Mouse (Mus musculus) midbrain, embryonic 16.5 days (tissue): ENCODE results near the gene 4930512M02Rik. TPM values are rescaled to one million over a fixed set of nuclear protein-coding genes. Genes with fewer than 3 reads are reported as not detected.

Source experiments
- ATAC-seq: fragments of 200-750 bp; cut with Nextera tagmentation; 2 replicates; pipeline ENCODE4 v1.8.0; 2017; ENCODE audit warnings: moderate TSS enrichment
- H3K27ac ChIP-seq: fragments of 300-500 bp; sonication (generic); 2 replicates; pipeline ENCODE4 v1.5.1; 2014; ENCODE audit warnings: mild to moderate bottlenecking, low read length, mixed read lengths
- H3K27me3 ChIP-seq: fragments of 300-500 bp; sonication (generic); 2 replicates; pipeline ENCODE4 v1.6.1; 2014; ENCODE audit warnings: low read depth, low read length, mixed read lengths; ENCODE audit not compliant: control insufficient read depth, insufficient read depth
- H3K36me3 ChIP-seq: fragments of 300-500 bp; sonication (generic); 2 replicates; pipeline ENCODE4 v1.6.1; 2014; ENCODE audit warnings: mild to moderate bottlenecking, low read length, moderate library complexity, mixed read lengths; ENCODE audit not compliant: control insufficient read depth, insufficient read depth
- H3K4me1 ChIP-seq: fragments of 300-500 bp; sonication (generic); 2 replicates; pipeline ENCODE4 v1.6.1; 2014; ENCODE audit warnings: mild to moderate bottlenecking, low read length, mixed read lengths; ENCODE audit not compliant: control insufficient read depth, insufficient read depth
- H3K4me2 ChIP-seq: fragments of 300-500 bp; sonication (generic); 2 replicates; pipeline ENCODE4 v1.6.1; 2014; ENCODE audit warnings: mild to moderate bottlenecking, low read length, mixed read lengths
- H3K4me3 ChIP-seq: fragments of 300-500 bp; sonication (generic); 2 replicates; pipeline ENCODE4 v1.5.1; 2014; ENCODE audit warnings: low read depth, mild to moderate bottlenecking, low read length, moderate library complexity, mixed read lengths
- H3K9ac ChIP-seq: fragments of 300-500 bp; sonication (generic); 2 replicates; pipeline ENCODE4 v1.6.1; 2014; ENCODE audit warnings: low read depth, low read length, mixed read lengths
- H3K9me3 ChIP-seq: fragments of 300-500 bp; sonication (generic); replicated peaks from 2 replicates; pipeline ENCODE4 v1.6.1; 2014; ENCODE audit warnings: mild to moderate bottlenecking, low read length, mixed read lengths; ENCODE audit not compliant: control insufficient read depth, poor library complexity, severe bottlenecking
- WGBS: fragments of 180-500 bp; shearing (Covaris S2); extraction: QIAGEN DNeasy Blood & Tissue Kit; methylation state at CpG from one replicate; pipeline ENCODE4 v1.1.7; 2014; 5-methylcytosine and 5-hydroxymethylcytosine counted together
- polyA plus RNA-seq: library from polyadenylated mRNA; unstranded; fragments of >200 nt; fragmentation: Nextera tagmentation; extraction: Ambion mirVana; gene quantifications from 2 replicates; pipeline ENCODE4 v1.2.1, GENCODE M21; 2015

Gene 4930512M02Rik
- polyA plus RNA-seq, 1 experiment from 2014 or later, result not detected

GRCm38 (mm10) chr11:11657634-11658033 is 30.0 kb upstream of the 4930512M02Rik start:
- 96% methylated on average over 4 of the region's 4 CpGs for WGBS
- H3K4me1 ChIP-seq, result no peaks in the 10 kb centered on the region
- no peak overlapping the region for H3K4me2 ChIP-seq

GRCm38 (mm10) chr11:11656995-11657530 is 29.4 kb upstream of the 4930512M02Rik start:
- Histone ChIP-seq H3K4me3 (no peak overlapping the region), H3K27me3 (no peaks in the 10 kb centered on the region), H3K4me2 (no peak overlapping the region), H3K36me3 (no peaks in the 10 kb centered on the region), H3K4me1 (no peaks in the 10 kb centered on the region), H3K9ac (no peak overlapping the region), H3K9me3 (no peaks in the 10 kb centered on the region), H3K27ac (no peak overlapping the region)
- 77% methylated on average over 5 of the region's 5 CpGs for WGBS
- ATAC-seq, result no peak

More at GRCm38 (mm10) chr11:11657634-11658033, 30.0 kb upstream of the 4930512M02Rik start:
- no peaks in the 10 kb centered on the region for H3K9me3 ChIP-seq
- H3K4me3 ChIP-seq, result no peak overlapping the region
- no peak for ATAC-seq
- no peaks in the 10 kb centered on the region for H3K36me3 ChIP-seq
- no peaks in the 10 kb centered on the region for H3K27me3 ChIP-seq
- H3K9ac ChIP-seq, result no peak overlapping the region
- no peak overlapping the region for H3K27ac ChIP-seq

- no peak for ATAC-seq
- Histone ChIP-seq H3K4me2 (no peak overlapping the region), H3K27me3 (no peaks in the 10 kb centered on the region), H3K9me3 (no peaks in the 10 kb centered on the region), H3K27ac (no peak overlapping the region), H3K4me3 (no peak overlapping the region), H3K4me1 (no peaks in the 10 kb centered on the region), H3K9ac (no peak overlapping the region), H3K36me3 (no peaks in the 10 kb centered on the region)
- WGBS, result 83% methylated on average over 3 of the region's 3 CpGs
Measured at GRCm38 (mm10) chr11:11656388-11656787, 28.8 kb upstream of the 4930512M02Rik start.

- Histone ChIP-seq H3K27ac (no peak overlapping the region), H3K9ac (no peak overlapping the region), H3K36me3 (no peaks in the 10 kb centered on the region), H3K9me3 (no peaks in the 10 kb centered on the region), H3K4me3 (no peak overlapping the region), H3K4me1 (no peaks in the 10 kb centered on the region), H3K27me3 (no peaks in the 10 kb centered on the region), H3K4me2 (no peak overlapping the region)
- no peak for ATAC-seq
Measured at GRCm38 (mm10) chr11:11644303-11644702, 16.7 kb upstream of the 4930512M02Rik start.

- Histone ChIP-seq H3K4me1 (no peaks in the 10 kb centered on the region), H3K36me3 (no peaks in the 10 kb centered on the region), H3K9ac (no peak overlapping the region), H3K27ac (no peak overlapping the region), H3K9me3 (no peaks in the 10 kb centered on the region), H3K4me3 (no peak overlapping the region), H3K4me2 (no peak overlapping the region), H3K27me3 (no peaks in the 10 kb centered on the region)
- WGBS, result 67% methylated on average over 4 of the region's 4 CpGs
- no peak for ATAC-seq
Measured at GRCm38 (mm10) chr11:11624073-11624705, 3.4 kb downstream of the 4930512M02Rik start.

- H3K4me1 ChIP-seq, result no peaks in the 10 kb centered on the region
- WGBS, result 84% methylated on average over 2 of the region's 2 CpGs
- H3K27ac ChIP-seq, result no peak overlapping the region
Measured at GRCm38 (mm10) chr11:11609243-11609642, 18.4 kb downstream of the 4930512M02Rik start.

GRCm38 (mm10) chr11:11587327-11587726 is 40.3 kb downstream of the 4930512M02Rik start:
- H3K9ac ChIP-seq, result no peak overlapping the region
- H3K27ac ChIP-seq, result no peak overlapping the region
- ATAC-seq, result no peak
- no peaks in the 10 kb centered on the region for H3K9me3 ChIP-seq
- no peak overlapping the region for H3K4me2 ChIP-seq
- no peaks in the 10 kb centered on the region for H3K36me3 ChIP-seq
- H3K4me1 ChIP-seq, result no peaks in the 10 kb centered on the region
- H3K4me3 ChIP-seq, result no peak overlapping the region
- 78% methylated on average over 2 of the region's 2 CpGs for WGBS
- no peaks in the 10 kb centered on the region for H3K27me3 ChIP-seq

More at GRCm38 (mm10) chr11:11609243-11609642, 18.4 kb downstream of the 4930512M02Rik start:
- Histone ChIP-seq H3K27me3 (no peaks in the 10 kb centered on the region), H3K9ac (no peak overlapping the region), H3K9me3 (peaks cover 9% of the 10 kb centered on the region; the same call in 1 of the 2 replicates), H3K4me3 (no peak overlapping the region), H3K36me3 (no peaks in the 10 kb centered on the region), H3K4me2 (no peak overlapping the region)
- no peak for ATAC-seq

GRCm38 (mm10) chr11:11586423-11586822 is 41.2 kb downstream of the 4930512M02Rik start:
- no peak for ATAC-seq
- WGBS, result 94% methylated on average over 1 of the region's 1 CpGs
- no peak overlapping the region for H3K27ac ChIP-seq
- H3K9me3 ChIP-seq, result no peaks in the 10 kb centered on the region
- H3K4me3 ChIP-seq, result no peak overlapping the region
- no peak overlapping the region for H3K9ac ChIP-seq
- no peaks in the 10 kb centered on the region for H3K36me3 ChIP-seq
- no peaks in the 10 kb centered on the region for H3K4me1 ChIP-seq
- no peaks in the 10 kb centered on the region for H3K27me3 ChIP-seq
- H3K4me2 ChIP-seq, result no peak overlapping the region

- WGBS, result 66% methylated on average over 6 of the region's 6 CpGs
- no peak overlapping the region for H3K27ac ChIP-seq
- no peaks in the 10 kb centered on the region for H3K4me1 ChIP-seq
- no peak overlapping the region for H3K4me2 ChIP-seq
- H3K9me3 ChIP-seq, result no peaks in the 10 kb centered on the region
- H3K4me3 ChIP-seq, result no peak overlapping the region
- H3K36me3 ChIP-seq, result no peaks in the 10 kb centered on the region
- no peak overlapping the region for H3K9ac ChIP-seq
- no peaks in the 10 kb centered on the region for H3K27me3 ChIP-seq
- no peak for ATAC-seq
Measured at GRCm38 (mm10) chr11:11573691-11574090, 53.9 kb downstream of the 4930512M02Rik start.
